In the genomic region with DNA sequence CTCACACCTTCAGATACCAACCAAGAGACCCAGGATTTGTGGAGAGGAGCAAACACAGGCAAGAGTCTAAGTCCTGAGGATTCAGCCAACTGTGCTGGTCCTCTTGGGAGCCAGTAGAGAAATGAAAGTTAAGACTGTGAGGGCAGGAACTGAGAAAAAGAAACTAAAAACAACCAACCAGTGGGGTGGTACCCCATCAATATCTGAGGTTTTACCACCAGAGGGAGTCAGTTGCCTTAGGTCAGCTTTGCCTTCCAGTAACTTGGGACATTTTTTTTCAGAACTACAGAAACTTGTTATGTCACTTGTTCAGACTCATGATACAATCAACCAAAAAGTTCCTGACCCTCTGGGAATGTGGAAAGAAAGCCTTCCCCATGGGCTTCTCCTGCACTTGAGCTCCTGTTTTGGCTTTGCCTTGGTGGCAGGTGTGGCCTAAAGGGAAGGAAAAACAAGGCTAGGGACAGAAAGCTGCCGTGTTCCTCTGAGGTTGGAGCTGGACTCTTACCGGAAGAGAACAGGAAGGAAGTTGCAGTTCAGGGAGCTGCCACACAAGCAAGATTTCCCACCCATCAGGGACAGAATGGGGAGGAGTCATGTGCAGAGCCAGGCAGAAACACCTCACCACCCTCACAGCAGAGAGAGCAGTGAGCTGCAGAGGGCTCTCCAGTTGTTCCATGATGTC, we compare ENCODE assay signal across 8 mouse cellular contexts. TPM values are rescaled to one million over a fixed set of nuclear protein-coding genes. Genes with fewer than 3 reads are reported as not detected.
DNase-seq lines count a peak whose midpoint lies in the region; ATAC-seq and TF ChIP-seq lines count a peak whose summit lies in the region.

No protein-coding gene starts in this region.

- ATAC-seq in midbrain, postnatal 0 days (ENCODE audit: low FRiP score) = 0 out of 2 replicates have a peak, but pooled peaks have one; percentile 34
- ATAC-seq in midbrain, embryonic 13.5 days = no peak
- ATAC-seq in intestine, embryonic 16.5 days = peak; percentile 71
- no peak for ATAC-seq in hindbrain, embryonic 13.5 days (ENCODE audit: low FRiP score)

- no peaks in the 10 kb centered on the region for H3K27me3 ChIP-seq in midbrain, postnatal 0 days (ENCODE audit: insufficient read depth, low read length)
- H3K27me3 ChIP-seq in midbrain, embryonic 13.5 days = no peaks in the 10 kb centered on the region
- H3K27me3 ChIP-seq in intestine, embryonic 16.5 days (replicated peaks; ENCODE audit: control insufficient read depth, insufficient read depth, low read length) = no peaks in the 10 kb centered on the region
- H3K27me3 ChIP-seq in hindbrain, embryonic 13.5 days = no peaks in the 10 kb centered on the region

- H3K27ac ChIP-seq in midbrain, postnatal 0 days (ENCODE audit: low read depth, low read length) = no peak overlapping the region
- H3K27ac ChIP-seq in midbrain, embryonic 13.5 days = no peak overlapping the region
- H3K27ac ChIP-seq in intestine, embryonic 16.5 days (ENCODE audit: low read length) = no peak overlapping the region
- no peak overlapping the region for H3K27ac ChIP-seq in hindbrain, embryonic 13.5 days

- no peaks in the 10 kb centered on the region for H3K9me3 ChIP-seq in midbrain, postnatal 0 days (ENCODE audit: low read length)
- no peaks in the 10 kb centered on the region for H3K9me3 ChIP-seq in midbrain, embryonic 13.5 days
- no peaks in the 10 kb centered on the region for H3K9me3 ChIP-seq in intestine, embryonic 16.5 days (ENCODE audit: control insufficient read depth, low read length)
- H3K9me3 ChIP-seq in hindbrain, embryonic 13.5 days = no peaks in the 10 kb centered on the region

- no peak overlapping the region for H3K4me2 ChIP-seq in midbrain, postnatal 0 days (ENCODE audit: low read depth, low read length, poor library complexity, severe bottlenecking)
- H3K4me2 ChIP-seq in midbrain, embryonic 13.5 days (replicated peaks) = no peak overlapping the region
- no peak overlapping the region for H3K4me2 ChIP-seq in intestine, embryonic 16.5 days (ENCODE audit: low read depth, low read length)
- H3K4me2 ChIP-seq in hindbrain, embryonic 13.5 days = no peak overlapping the region

- no peak overlapping the region for H3K4me3 ChIP-seq in midbrain, postnatal 0 days (ENCODE audit: low read depth, low read length)
- H3K4me3 ChIP-seq in midbrain, embryonic 13.5 days (replicated peaks) = no peak overlapping the region
- no peak overlapping the region for H3K4me3 ChIP-seq in intestine, embryonic 16.5 days (ENCODE audit: low read length)
- H3K4me3 ChIP-seq in hindbrain, embryonic 13.5 days = no peak overlapping the region

- no peaks in the 10 kb centered on the region for H3K4me1 ChIP-seq in midbrain, postnatal 0 days (ENCODE audit: insufficient read depth, low read length)
- no peaks in the 10 kb centered on the region for H3K4me1 ChIP-seq in midbrain, embryonic 13.5 days (replicated peaks)
- no peaks in the 10 kb centered on the region for H3K4me1 ChIP-seq in intestine, embryonic 16.5 days (ENCODE audit: control insufficient read depth, insufficient read depth, low read length)
- H3K4me1 ChIP-seq in hindbrain, embryonic 13.5 days (replicated peaks) = no peaks in the 10 kb centered on the region

- no peak for DNase-seq in midbrain, postnatal 0 days (ENCODE audit: low spot score)
- peak; percentile 7 for DNase-seq in c-Kit-positive CD71-positive TER-119-negative erythroid progenitor cells, embryonic 14.5 days (ENCODE audit: low read depth)
- DNase-seq in lung, postnatal 14 days = peak; percentile 13
- DNase-seq in thymus, postnatal 4 days = peak; percentile 55
- DNase-seq in gastrocnemius, postnatal 36 days = no peak

- peak; percentile 18; the same call in 1 of the 2 replicates for TF ChIP-seq CTCF in midbrain, postnatal 0 days (IDR thresholded peaks at IDR 0.05)

- H3K9ac ChIP-seq in midbrain, postnatal 0 days (replicated peaks; ENCODE audit: low read length, poor library complexity, severe bottlenecking) = no peak overlapping the region
- no peak overlapping the region for H3K9ac ChIP-seq in midbrain, embryonic 13.5 days (replicated peaks)
- no peak overlapping the region for H3K9ac ChIP-seq in intestine, embryonic 16.5 days (ENCODE audit: low read depth, low read length)
- H3K9ac ChIP-seq in hindbrain, embryonic 13.5 days = no peak overlapping the region

- intact Hi-C loops in gastrocnemius, postnatal 36 days (cut with DNase I) = no loop called here

- WGBS in midbrain, postnatal 0 days = 83% methylated on average over 2 of the region's 2 CpGs
- WGBS in midbrain, embryonic 13.5 days = 80% methylated on average over 2 of the region's 2 CpGs
- WGBS in intestine, embryonic 16.5 days = 57% methylated on average over 2 of the region's 2 CpGs
- 59% methylated on average over 2 of the region's 2 CpGs for WGBS in hindbrain, embryonic 13.5 days

- H3K36me3 ChIP-seq in midbrain, postnatal 0 days (ENCODE audit: insufficient read depth, low read length) = no peaks in the 10 kb centered on the region
- no peaks in the 10 kb centered on the region for H3K36me3 ChIP-seq in midbrain, embryonic 13.5 days
- H3K36me3 ChIP-seq in intestine, embryonic 16.5 days (ENCODE audit: control insufficient read depth, insufficient read depth, low read length) = no peaks in the 10 kb centered on the region
- H3K36me3 ChIP-seq in hindbrain, embryonic 13.5 days = no peaks in the 10 kb centered on the region

RNA-seq across cellular contexts. Expression of a gene that starts 18.9 kb away (rescaled TPM):
- total RNA-seq in midbrain, postnatal 0 days (2014; rRNA removed) = 1.5 and 1.7 TPM in 2 replicates
- polyA plus RNA-seq in midbrain, postnatal 0 days (2015; fragmentation: Nextera tagmentation; extraction: Ambion mirVana) = 0.73 and 0.94 TPM in 2 replicates
- 0.26 and 0.70 TPM in 2 replicates for polyA plus RNA-seq in midbrain, embryonic 13.5 days (2015; fragmentation: Nextera tagmentation; extraction: Ambion mirVana)
- 1.2 TPM in 2 replicates for polyA plus RNA-seq in intestine, embryonic 16.5 days (2015; fragmentation: Nextera tagmentation; extraction: Ambion mirVana)
- 0.71 and 0.84 TPM in 2 replicates for polyA plus RNA-seq in hindbrain, embryonic 13.5 days (2015; fragmentation: Nextera tagmentation; extraction: Ambion mirVana)
- total RNA-seq in gastrocnemius, postnatal 36 days (2021) = 1 to 10 TPM in 1 of 2 experiments, under 1 TPM in 1; 0.77 to 1.2 TPM

RNA-seq across cellular contexts. Expression of a gene that starts 45.5 kb away (rescaled TPM):
- total RNA-seq in midbrain, postnatal 0 days (2014; rRNA removed) = 0.88 TPM in 1 of 2 replicates, not detected in the other
- 0.16 TPM in 1 of 2 replicates, not detected in the other for polyA plus RNA-seq in midbrain, postnatal 0 days (2015; fragmentation: Nextera tagmentation; extraction: Ambion mirVana)
- polyA plus RNA-seq in midbrain, embryonic 13.5 days (2015; fragmentation: Nextera tagmentation; extraction: Ambion mirVana) = not detected in 2 replicates
- 0.31 and 0.34 TPM in 2 replicates for polyA plus RNA-seq in intestine, embryonic 16.5 days (2015; fragmentation: Nextera tagmentation; extraction: Ambion mirVana)
- polyA plus RNA-seq in hindbrain, embryonic 13.5 days (2015; fragmentation: Nextera tagmentation; extraction: Ambion mirVana) = not detected in 2 replicates
- not detected for total RNA-seq in gastrocnemius, postnatal 36 days (2021)

Comparison
In these comparisons a context has a peak if more than half of its experiments do, and no peak if none do; other contexts are left out.
1. ATAC-seq: peak in midbrain, postnatal 0 days (single experiment) and intestine, embryonic 16.5 days (single experiment); none in midbrain, embryonic 13.5 days (single experiment) and hindbrain, embryonic 13.5 days (single experiment).
2. DNase-seq: peak in c-Kit-positive CD71-positive TER-119-negative erythroid progenitor cells, embryonic 14.5 days (single experiment), lung, postnatal 14 days (single experiment) and thymus, postnatal 4 days (single experiment); none in midbrain, postnatal 0 days (single experiment) and gastrocnemius, postnatal 36 days (0 of 2).